Mouse (Mus musculus) liver, adult (tissue): ENCODE results near the gene Fads2.
A peak's percentile ranks its signal among the peaks of the same experiment; 100 is the strongest.

Experiments
- GATA4 ChIP-seq: IDR thresholded peaks from 2 replicates; pipeline ENCODE4 v1.6.1; 2014; ENCODE audit warnings: mild to moderate bottlenecking, low read length; ENCODE audit not compliant: insufficient replicate concordance

The Fads2 gene

DNA sequence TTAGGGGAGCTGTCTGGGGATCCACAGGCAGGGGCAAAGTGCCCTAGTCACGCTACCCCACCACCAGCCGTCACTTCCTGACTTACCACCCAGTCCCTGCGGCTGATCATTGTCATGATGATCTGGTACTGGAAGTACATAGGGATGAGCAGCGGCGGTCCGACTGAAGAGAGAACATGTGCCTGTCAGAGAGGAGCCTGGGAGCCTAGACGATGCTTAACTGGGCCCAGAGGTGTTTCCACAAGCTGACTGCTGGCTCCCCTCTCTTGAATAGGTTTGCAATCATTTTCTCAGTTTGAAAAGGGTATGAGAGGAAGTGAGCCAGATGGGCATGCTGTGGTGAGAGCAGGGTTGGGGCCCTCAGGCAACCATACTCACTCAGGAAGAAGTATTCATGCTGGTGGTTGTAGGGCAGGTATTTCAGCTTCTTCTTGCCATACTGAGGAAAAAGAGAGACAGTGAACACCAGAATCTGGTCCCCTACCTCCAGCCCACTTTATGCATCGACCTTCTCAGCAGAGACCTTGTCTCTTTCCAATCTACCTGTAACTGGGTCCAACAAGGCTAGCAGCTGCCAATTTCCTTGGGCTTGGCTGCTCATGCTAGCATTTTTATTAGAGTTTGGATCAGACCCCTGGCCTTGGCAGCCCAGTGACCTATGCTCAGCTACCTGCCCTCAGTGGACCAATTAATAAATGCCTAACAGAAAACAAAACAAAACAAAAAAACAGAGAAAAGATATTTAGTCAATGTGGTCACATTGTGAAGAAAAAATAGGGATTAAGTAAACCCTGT, 31.2 kb downstream of the Fads2 start:
- no peak for TF ChIP-seq GATA4

GRCm38 (mm10) chr19:10067701-10068100, 33.8 kb downstream of the Fads2 start:
- TF ChIP-seq GATA4, result no peak

DNA sequence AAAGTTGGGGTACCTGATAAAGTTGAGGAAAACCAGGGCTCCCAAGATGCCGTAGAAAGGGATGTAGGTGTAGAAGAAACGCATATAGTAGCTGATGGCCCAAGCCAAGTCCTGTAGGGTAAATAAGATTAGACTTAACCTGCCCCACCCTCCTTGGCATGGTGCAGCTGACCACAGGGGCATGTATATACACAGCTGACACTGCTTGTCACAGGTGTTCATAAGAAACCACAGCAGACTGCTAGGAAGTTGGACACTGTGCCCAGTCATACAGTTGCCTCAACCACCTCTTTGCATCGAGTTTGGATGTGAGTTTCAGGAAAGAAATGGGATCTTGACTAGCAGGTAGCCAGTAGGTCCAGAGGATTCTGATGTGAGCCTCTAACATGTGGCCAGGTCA, 35.0 kb downstream of the Fads2 start:
- no peak for TF ChIP-seq GATA4

GRCm38 (mm10) chr19:10066189-10066500, 35.4 kb downstream of the Fads2 start:
- TF ChIP-seq GATA4, result no peak

- peak; percentile 23; the same call in 1 of the 2 replicates for TF ChIP-seq GATA4
These were observed 35.9 kb downstream of the Fads2 start for GRCm38 (mm10) chr19:10065465-10066188.

- no peak for TF ChIP-seq GATA4
These were observed 37.2 kb downstream of the Fads2 start for GRCm38 (mm10) chr19:10064173-10065012.

- no peak for TF ChIP-seq GATA4
These were observed 38.7 kb downstream of the Fads2 start for GRCm38 (mm10) chr19:10062862-10063261.

- TF ChIP-seq GATA4, result no peak
These were observed 39.3 kb downstream of the Fads2 start for GRCm38 (mm10) chr19:10062292-10062691.

GRCm38 (mm10) chr19:10061624-10062023, 39.9 kb downstream of the Fads2 start:
- TF ChIP-seq GATA4, result no peak

DNA sequence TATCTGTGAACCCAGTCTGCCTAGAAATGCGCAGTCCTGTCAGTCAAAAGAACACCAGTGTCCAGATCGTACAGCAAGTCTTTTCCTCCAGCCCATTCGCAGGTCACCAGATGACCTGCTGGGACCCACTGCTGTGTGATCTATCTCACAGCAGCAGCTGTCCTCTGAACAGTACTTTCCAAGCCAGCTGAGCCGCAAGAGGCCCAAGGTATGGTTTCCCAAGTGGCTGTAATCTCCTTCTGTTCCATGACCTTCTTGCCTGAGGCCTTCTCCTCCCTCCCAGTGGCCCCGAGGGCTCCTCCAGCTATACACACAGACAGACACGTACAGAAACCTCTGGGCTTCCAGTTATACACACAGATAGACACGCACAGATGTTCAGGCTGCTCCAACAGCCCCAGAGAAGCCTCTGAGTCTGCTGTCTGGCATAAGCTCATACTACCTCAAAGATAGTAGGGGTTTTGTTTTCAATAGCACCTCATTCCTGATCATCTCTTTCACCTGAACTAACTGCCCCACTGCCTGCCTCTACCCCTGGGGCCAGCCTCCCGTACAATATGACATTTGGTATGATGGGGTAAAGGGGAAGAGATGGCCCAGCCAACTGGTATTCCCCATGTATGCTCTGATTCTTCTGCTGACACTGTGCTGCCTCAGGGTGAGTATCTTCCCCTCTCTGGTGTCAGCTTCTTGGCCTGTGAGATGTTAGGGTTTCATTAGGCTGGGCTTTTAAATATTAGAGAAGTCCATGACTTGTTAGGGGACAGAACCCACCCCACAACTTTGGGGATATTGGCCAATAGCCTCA, 40.6 kb downstream of the Fads2 start:
- no peak for TF ChIP-seq GATA4

GRCm38 (mm10) chr19:10059911-10060567, 41.5 kb downstream of the Fads2 start:
- peak; percentile 75; the same call in 1 of the 2 replicates for TF ChIP-seq GATA4

DNA sequence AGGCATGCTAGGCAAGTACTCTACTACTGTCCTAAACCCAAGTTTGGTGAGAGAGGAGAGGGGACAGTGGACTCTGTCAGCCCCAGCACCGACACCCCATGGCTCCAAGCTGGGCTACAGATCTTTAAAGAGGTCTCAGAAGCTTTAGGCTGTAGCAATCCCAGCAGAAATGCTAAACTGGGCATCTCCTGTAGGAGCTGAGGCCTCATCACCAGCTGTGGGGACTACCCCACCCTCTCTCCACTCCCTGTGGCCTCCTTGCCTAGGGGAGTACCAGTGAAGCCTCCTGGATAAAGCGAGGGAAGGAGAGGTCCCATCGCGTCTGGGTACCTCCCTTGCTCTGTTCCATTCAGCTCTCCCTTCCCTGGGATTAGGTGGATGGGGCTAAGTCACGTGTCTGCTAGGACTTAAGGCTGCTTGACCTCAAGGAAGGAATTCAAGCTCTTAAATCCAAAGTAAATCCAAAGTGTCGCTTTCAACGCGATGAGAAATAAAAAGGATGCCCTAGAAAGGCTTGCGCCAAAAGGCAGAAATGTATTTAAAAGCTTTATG, 42.6 kb downstream of the Fads2 start:
- TF ChIP-seq GATA4, result no peak

DNA sequence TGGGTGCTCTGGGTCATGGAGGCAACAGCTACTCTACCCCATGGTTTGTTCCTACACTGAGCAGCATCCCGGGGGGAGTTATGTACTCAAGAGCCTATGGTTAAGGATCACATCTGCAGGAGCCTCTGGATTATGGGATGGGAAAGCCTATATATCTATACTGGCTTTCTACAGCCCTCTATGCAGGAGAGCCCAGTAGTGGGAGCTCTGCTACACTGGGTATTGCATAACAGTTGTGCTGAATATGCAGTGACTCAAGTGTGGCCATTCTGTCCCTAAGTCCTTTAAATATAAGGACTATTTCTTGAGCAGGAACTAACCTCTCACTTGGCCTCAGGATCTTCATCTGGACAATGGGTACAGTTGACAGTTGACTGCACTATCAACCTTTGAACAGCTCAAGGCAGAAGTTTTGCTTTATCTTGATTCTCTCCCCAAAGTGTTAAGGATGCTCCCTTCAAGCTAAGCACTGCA, 43.2 kb downstream of the Fads2 start:
- TF ChIP-seq GATA4, result no peak
